Mouse (Mus musculus) frontal cortex, adult 2 months (tissue): Measurements from ENCODE around the gene Rasal3. TPM values are rescaled to one million over a fixed set of nuclear protein-coding genes. Genes with fewer than 3 reads are reported as not detected.
A peak's percentile ranks its signal among the peaks of the same experiment; 100 is the strongest.

Source experiments
- DNase-seq, 2 experiments: peaks; one replicate each; pipeline ENCODE4 v3.0.0; 2022; ENCODE audit warnings: low spot score in 1 of 2; ENCODE audit errors: extremely low spot score in 1 of 2
- polyA plus RNA-seq: library from polyadenylated mRNA; depleted of rRNA; stranded (reverse); fragments of >200 nt; gene quantifications from 2 replicates; pipeline ENCODE4 v1.2.3, GENCODE M21; 2012; rRNA removed

The Rasal3 gene
- polyA plus RNA-seq, 1 experiment: 5.4 TPM

GRCm38 (mm10) chr17:32356766-32357760, 46.3 kb downstream of the Rasal3 start:
- DNase-seq: no peak

- DNase-seq: no peak
Measured at GRCm38 (mm10) chr17:32356281-32356680, 47.1 kb downstream of the Rasal3 start.

- DNase-seq: no peak
Measured at GRCm38 (mm10) chr17:32355031-32355430, 48.4 kb downstream of the Rasal3 start.

- DNase-seq: no peak
Measured at GRCm38 (mm10) chr17:32354211-32354610, 49.2 kb downstream of the Rasal3 start.

GRCm38 (mm10) chr17:32353696-32354095, 49.7 kb downstream of the Rasal3 start:
- DNase-seq: peak; percentile 64 to 70

- no peak for DNase-seq
Measured at GRCm38 (mm10) chr17:32351726-32352125, 51.7 kb downstream of the Rasal3 start.

- DNase-seq: no peak
Measured at GRCm38 (mm10) chr17:32351269-32351668, 52.1 kb downstream of the Rasal3 start.

GRCm38 (mm10) chr17:32350382-32350983, 52.9 kb downstream of the Rasal3 start, which contains the start of gene Akap8l:
Gene Akap8l (minus strand): TSS chr17:32350607.
- peak; percentile 98 to 99 for DNase-seq

- peak; percentile 41 to 58 for DNase-seq
Measured at GRCm38 (mm10) chr17:32349851-32350381, 53.5 kb downstream of the Rasal3 start.

GRCm38 (mm10) chr17:32349037-32349732, 54.2 kb downstream of the Rasal3 start:
- DNase-seq: peak in 1 of 2 experiments; percentile 73

GRCm38 (mm10) chr17:32348406-32348805, 55.0 kb downstream of the Rasal3 start:
- DNase-seq: no peak

- DNase-seq: no peak
Measured at GRCm38 (mm10) chr17:32341102-32341501, 62.3 kb downstream of the Rasal3 start.

Other genes starting within 250 kb of the Rasal3 start
- 7.1 and 9.5 TPM in 2 replicates for gene Notch3, start 236.7 kb downstream of the Rasal3 start, polyA plus RNA-seq
- 0.63 and 1.3 TPM in 2 replicates for gene Ephx3, start 214.0 kb downstream of the Rasal3 start, polyA plus RNA-seq
- 49.9 and 54.6 TPM in 2 replicates for gene Brd4, start 118.9 kb downstream of the Rasal3 start, polyA plus RNA-seq
- gene Akap8, start 82.3 kb downstream of the Rasal3 start, polyA plus RNA-seq: 111 and 119 TPM in 2 replicates
- gene Akap8l, start 53.0 kb downstream of the Rasal3 start, polyA plus RNA-seq: 347 and 400 TPM in 2 replicates
- gene Wiz, start 14.1 kb downstream of the Rasal3 start, polyA plus RNA-seq: 38.6 and 41.4 TPM in 2 replicates
- gene Pglyrp2, start 20.6 kb upstream of the Rasal3 start, polyA plus RNA-seq: not detected in 2 replicates
- not detected in 2 replicates for gene Cyp4f39, start 49.1 kb upstream of the Rasal3 start, polyA plus RNA-seq
- 6.4 and 6.6 TPM in 2 replicates for gene Cyp4f17, start 102.5 kb upstream of the Rasal3 start, polyA plus RNA-seq
- 13.0 and 13.4 TPM in 2 replicates for gene Cyp4f16, start 133.0 kb upstream of the Rasal3 start, polyA plus RNA-seq
- not detected in 2 replicates for gene Cyp4f37, start 217.7 kb upstream of the Rasal3 start, polyA plus RNA-seq